Mouse (Mus musculus) limb, embryonic 13.5 days (tissue): ENCODE results near the gene Gsto2. TPM values are rescaled to one million over a fixed set of nuclear protein-coding genes. Genes with fewer than 3 reads are reported as not detected.

Experiments used
- ATAC-seq: fragments of 200-750 bp; cut with Nextera tagmentation; 2 replicates; pipeline ENCODE4 v1.8.0; 2017; ENCODE audit warnings: low read depth, moderate number of reproducible peaks, moderate TSS enrichment; ENCODE audit not compliant: low FRiP score
- H3K27ac ChIP-seq: fragments of 300-500 bp; sonication (generic); 2 replicates; pipeline ENCODE4 v1.5.1; 2015; ENCODE audit warnings: inconsistent platforms, mild to moderate bottlenecking, moderate library complexity
- H3K27me3 ChIP-seq: fragments of 300-500 bp; sonication (generic); 2 replicates; pipeline ENCODE4 v1.6.1; 2015; ENCODE audit warnings: mild to moderate bottlenecking, inconsistent platforms
- H3K36me3 ChIP-seq: fragments of 300-500 bp; sonication (generic); 2 replicates; pipeline ENCODE4 v1.6.1; 2015; ENCODE audit warnings: inconsistent platforms, mild to moderate bottlenecking, moderate library complexity
- H3K4me1 ChIP-seq: fragments of 300-500 bp; sonication (generic); 2 replicates; pipeline ENCODE4 v1.6.1; 2015; ENCODE audit warnings: inconsistent platforms
- H3K4me2 ChIP-seq: fragments of 300-500 bp; sonication (generic); replicated peaks from 2 replicates; pipeline ENCODE4 v1.6.1; 2015; ENCODE audit warnings: inconsistent platforms, mild to moderate bottlenecking, moderate library complexity
- H3K4me3 ChIP-seq: fragments of 300-500 bp; sonication (generic); 2 replicates; pipeline ENCODE4 v1.5.1; 2015; ENCODE audit warnings: moderate library complexity, mild to moderate bottlenecking, inconsistent platforms
- H3K9ac ChIP-seq: fragments of 300-500 bp; sonication (generic); 2 replicates; pipeline ENCODE4 v1.6.1; 2015; ENCODE audit warnings: mild to moderate bottlenecking, inconsistent platforms
- H3K9me3 ChIP-seq: fragments of 300-500 bp; sonication (generic); 2 replicates; pipeline ENCODE4 v1.6.1; 2016; ENCODE audit warnings: inconsistent platforms
- WGBS: fragments of 180-500 bp; shearing (Covaris S2); methylation state at CpG from one replicate; pipeline ENCODE4 v1.1.7; 2015; 5-methylcytosine and 5-hydroxymethylcytosine counted together
- polyA plus RNA-seq: library from polyadenylated mRNA; unstranded; fragments of >200 nt; fragmentation: Nextera tagmentation; extraction: Ambion mirVana; gene quantifications from 2 replicates; pipeline ENCODE4 v1.2.1, GENCODE M21; 2015

The Gsto2 gene
- 1.3 and 1.7 TPM in 2 replicates for polyA plus RNA-seq

DNA sequence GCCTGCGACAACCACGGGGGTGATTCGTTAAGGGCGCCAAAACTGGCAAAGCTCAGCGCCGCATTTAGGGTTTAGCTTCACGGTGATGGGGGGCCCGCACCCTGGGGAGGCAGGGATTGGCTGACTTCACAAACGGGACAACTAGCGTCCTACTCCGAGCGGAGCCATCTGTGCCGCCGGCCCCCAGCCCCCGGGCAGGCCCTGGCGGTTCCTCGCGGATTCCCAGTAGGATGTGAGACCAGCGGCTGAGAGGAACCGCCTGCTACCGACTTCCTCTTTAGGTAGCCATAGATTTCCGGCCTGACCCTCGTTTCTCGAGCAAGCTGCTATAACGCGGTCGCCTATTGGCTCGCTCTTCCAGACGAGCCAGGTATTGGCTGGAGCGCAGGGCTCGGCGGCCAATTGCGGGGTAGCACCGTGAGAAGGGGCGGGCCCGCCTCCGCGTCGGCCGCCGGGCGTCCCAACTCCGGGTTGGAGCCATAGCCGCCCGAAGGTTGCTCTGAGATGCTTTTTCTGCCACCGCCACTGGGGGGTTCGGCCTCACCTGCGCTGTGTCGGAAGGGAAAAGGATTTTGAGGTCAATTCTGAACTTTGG, at the start of gene Gsto2:
Gsto2 (plus strand) TSS at position 182 of the 595 bp plus-strand sequence.
- H3K36me3 ChIP-seq, result peaks cover 29% of the 10 kb centered on the region
- peaks cover 21% of the 10 kb centered on the region for H3K4me1 ChIP-seq
- H3K4me3 ChIP-seq, result peak within 1 kb of the TSS; percentile 66
- peak within 1 kb of the TSS; percentile 73 for H3K4me2 ChIP-seq
- peak; percentile 100 for ATAC-seq
- under 1% methylated on average over 49 of the region's 49 CpGs for WGBS
- H3K9me3 ChIP-seq, result no peaks in the 10 kb centered on the region
- no peaks in the 10 kb centered on the region for H3K27me3 ChIP-seq
- H3K9ac ChIP-seq, result peak within 1 kb of the TSS; percentile 79
- peak within 1 kb of the TSS; percentile 76; the same call in 1 of the 2 replicates for H3K27ac ChIP-seq

DNA sequence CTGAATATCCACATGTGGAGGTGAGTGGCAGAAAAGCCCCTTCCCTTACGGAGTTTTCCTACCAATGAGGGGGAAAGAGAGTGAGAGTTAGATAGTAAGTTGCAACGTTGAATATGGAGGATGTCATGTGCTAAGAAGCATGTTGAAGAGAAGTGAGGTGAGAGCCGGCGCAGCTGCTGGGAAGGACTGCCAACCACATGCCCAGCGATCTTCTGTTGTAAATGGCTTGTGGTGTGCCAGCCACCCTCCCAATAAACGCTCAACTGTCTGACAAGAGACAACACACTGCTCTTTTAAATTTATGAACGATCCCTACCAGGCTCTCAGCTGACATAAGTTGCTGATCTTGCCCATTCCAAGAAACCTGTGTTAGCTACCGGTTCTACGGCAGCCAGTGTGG, 47.6 kb upstream of the Gsto2 start:
- no peaks in the 10 kb centered on the region for H3K9me3 ChIP-seq
- H3K27me3 ChIP-seq, result peaks cover 6% of the 10 kb centered on the region
- H3K4me3 ChIP-seq, result no peak overlapping the region
- 80% methylated on average over 9 of the region's 9 CpGs for WGBS
- no peak overlapping the region for H3K27ac ChIP-seq
- peaks cover 8% of the 10 kb centered on the region for H3K4me1 ChIP-seq
- H3K9ac ChIP-seq, result no peak overlapping the region
- no peak overlapping the region for H3K4me2 ChIP-seq
- no peaks in the 10 kb centered on the region for H3K36me3 ChIP-seq
- ATAC-seq, result no peak

DNA sequence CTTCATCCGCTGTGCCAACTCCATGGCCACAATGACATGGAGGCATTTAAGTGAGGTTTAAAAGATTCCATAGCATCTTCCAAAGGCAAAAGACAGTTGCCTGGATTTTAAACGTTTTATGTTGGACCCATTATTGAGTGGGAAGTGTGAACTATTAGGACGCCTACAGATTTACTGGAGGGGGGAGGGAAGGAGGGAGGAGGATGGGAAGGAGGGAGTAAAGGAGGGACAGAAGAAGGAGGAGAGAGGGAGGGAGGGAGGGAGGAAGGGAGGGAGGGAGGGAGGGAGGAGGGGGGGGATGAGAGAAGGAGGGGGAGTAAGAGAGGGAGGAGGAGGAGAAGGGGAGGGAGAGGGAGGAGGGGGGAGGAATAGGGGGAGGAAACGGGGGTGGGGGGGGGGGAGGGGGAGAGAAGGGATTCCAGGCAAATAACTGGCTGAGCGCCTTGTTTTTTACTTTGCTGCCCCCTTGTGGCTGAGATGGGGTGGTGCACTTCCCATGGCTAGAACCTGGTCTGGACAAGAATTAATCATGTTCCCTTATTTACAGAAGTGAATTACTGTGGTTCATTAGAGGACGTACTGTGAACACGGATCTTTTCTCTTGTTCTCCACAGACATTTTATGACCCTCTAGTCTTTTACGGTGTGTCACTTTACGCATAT, 44.4 kb upstream of the Gsto2 start:
- Histone ChIP-seq H3K4me1 (peaks cover 8% of the 10 kb centered on the region), H3K27me3 (peaks cover 9% of the 10 kb centered on the region), H3K4me3 (no peak overlapping the region), H3K9ac (no peak overlapping the region), H3K27ac (no peak overlapping the region), H3K9me3 (no peaks in the 10 kb centered on the region), H3K36me3 (no peaks in the 10 kb centered on the region), H3K4me2 (no peak overlapping the region)
- no peak for ATAC-seq
- WGBS, result 19% methylated on average over 8 of the region's 9 CpGs

DNA sequence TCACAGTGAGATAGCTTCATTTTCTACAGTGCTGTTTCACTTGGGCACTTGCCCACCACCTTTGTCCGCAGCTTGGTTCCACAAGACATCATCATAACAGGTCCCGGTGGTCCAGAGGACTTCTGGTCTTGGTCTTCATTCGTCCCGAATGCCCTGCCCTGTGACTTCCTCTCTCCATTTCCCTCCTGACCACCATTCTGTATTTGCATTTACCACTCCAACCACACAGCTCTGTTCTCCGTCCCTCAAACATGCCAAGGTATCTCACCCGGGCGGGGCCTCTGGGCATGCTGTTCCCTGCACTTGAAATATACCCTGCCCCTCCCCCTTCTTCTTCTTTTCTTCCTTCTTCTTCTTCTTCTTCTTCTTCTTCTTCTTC, 43.9 kb upstream of the Gsto2 start:
- H3K9ac ChIP-seq, result no peak overlapping the region
- no peaks in the 10 kb centered on the region for H3K36me3 ChIP-seq
- no peaks in the 10 kb centered on the region for H3K9me3 ChIP-seq
- no peak overlapping the region for H3K4me3 ChIP-seq
- WGBS, result 57% methylated on average over 7 of the region's 7 CpGs
- peaks cover 8% of the 10 kb centered on the region for H3K4me1 ChIP-seq
- no peak overlapping the region for H3K4me2 ChIP-seq
- H3K27ac ChIP-seq, result no peak overlapping the region
- H3K27me3 ChIP-seq, result peaks cover 9% of the 10 kb centered on the region
- ATAC-seq, result no peak

DNA sequence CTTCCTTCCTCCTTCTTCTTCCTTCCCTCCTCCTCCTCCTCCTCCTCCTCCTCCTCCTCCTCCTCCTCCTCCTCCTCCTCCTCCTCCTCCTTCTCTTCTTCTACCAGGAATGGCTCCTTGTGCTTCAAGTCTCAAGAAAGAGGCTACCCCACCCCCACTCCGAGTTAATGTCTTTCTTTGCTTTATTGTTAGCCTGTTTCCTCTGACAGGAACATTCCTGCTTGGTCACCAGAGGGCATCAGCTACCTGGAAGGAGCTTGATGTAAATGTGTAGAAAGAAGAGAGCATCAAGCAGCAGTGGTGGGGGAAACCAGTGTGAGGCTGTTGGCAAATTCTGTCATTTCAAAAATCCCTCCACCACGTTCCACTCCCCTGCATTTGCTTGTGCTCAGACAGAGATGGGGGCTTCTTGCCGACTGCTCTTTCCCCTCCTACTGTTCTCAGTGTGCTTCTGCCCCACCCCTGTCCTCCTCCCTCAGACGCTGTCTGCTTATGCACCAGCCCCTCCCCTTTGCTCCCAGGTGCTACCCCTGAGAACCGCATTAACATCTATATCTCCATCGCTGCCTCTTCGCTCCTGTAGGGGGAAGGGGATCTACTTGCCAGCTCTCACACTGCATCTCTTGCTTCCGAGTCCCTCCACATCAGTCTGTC, 43.1 kb upstream of the Gsto2 start:
- Histone ChIP-seq H3K4me2 (no peak overlapping the region), H3K4me1 (peaks cover 8% of the 10 kb centered on the region), H3K4me3 (no peak overlapping the region), H3K27me3 (peaks cover 9% of the 10 kb centered on the region), H3K9ac (no peak overlapping the region), H3K27ac (no peak overlapping the region), H3K9me3 (no peaks in the 10 kb centered on the region), H3K36me3 (no peaks in the 10 kb centered on the region)
- 12% methylated on average over 8 of the region's 8 CpGs for WGBS
- no peak for ATAC-seq

DNA sequence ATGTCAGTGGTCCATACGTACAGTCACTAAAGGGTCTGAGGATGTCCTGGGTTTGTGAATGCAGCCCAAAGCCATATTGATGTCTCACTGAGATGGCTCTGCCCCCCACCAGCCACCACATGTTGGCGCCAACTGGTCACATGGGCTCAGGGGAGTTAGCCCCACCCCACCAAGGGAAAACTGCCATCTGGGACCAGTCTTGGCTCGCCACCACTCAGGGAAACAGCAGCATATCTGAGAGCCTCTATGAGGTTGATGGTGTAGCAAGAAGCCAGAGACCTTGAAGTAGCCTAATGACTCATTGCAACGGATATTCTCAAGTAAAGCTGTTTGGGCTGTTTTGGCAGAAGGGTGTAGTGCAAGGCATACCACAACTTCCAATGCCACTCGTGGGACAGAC, 41.3 kb upstream of the Gsto2 start:
- peaks cover 9% of the 10 kb centered on the region for H3K27me3 ChIP-seq
- 84% methylated on average over 5 of the region's 5 CpGs for WGBS
- H3K4me1 ChIP-seq, result peaks cover 8% of the 10 kb centered on the region
- H3K4me3 ChIP-seq, result no peak overlapping the region
- H3K36me3 ChIP-seq, result no peaks in the 10 kb centered on the region
- no peak for ATAC-seq
- no peak overlapping the region for H3K9ac ChIP-seq
- H3K27ac ChIP-seq, result no peak overlapping the region
- H3K9me3 ChIP-seq, result no peaks in the 10 kb centered on the region
- H3K4me2 ChIP-seq, result no peak overlapping the region

DNA sequence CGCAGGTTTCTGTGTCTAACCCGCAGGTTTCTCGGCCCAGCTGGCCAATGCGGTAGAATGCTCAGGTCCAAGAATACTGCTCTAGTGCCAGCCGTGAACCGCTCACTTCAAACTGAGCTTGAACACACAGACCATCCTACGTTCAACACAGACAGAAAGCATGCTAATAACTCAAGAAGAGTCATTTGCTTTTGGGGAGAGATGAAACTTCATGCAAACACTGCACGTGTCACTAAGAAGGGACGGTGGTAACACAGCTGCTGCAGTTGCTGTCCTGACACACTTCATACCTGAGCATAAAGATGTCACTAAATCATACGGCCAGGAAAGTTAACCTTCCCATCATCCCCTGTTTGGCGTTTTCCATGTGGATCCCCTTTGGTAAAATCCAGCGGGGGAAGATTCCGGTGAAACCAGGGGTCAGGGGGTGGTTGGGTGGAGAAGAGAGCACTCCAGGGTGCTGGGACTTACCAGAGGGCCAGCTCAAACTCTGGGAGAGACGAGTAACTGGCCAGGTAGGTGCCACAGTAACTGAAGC, 35.4 kb upstream of the Gsto2 start:
- ATAC-seq, result no peak
- H3K36me3 ChIP-seq, result no peaks in the 10 kb centered on the region
- WGBS, result 82% methylated on average over 14 of the region's 14 CpGs
- no peak overlapping the region for H3K4me3 ChIP-seq
- H3K4me1 ChIP-seq, result no peaks in the 10 kb centered on the region
- H3K9ac ChIP-seq, result no peak overlapping the region
- no peak overlapping the region for H3K27ac ChIP-seq
- no peaks in the 10 kb centered on the region for H3K27me3 ChIP-seq
- no peak overlapping the region for H3K4me2 ChIP-seq
- H3K9me3 ChIP-seq, result no peaks in the 10 kb centered on the region

DNA sequence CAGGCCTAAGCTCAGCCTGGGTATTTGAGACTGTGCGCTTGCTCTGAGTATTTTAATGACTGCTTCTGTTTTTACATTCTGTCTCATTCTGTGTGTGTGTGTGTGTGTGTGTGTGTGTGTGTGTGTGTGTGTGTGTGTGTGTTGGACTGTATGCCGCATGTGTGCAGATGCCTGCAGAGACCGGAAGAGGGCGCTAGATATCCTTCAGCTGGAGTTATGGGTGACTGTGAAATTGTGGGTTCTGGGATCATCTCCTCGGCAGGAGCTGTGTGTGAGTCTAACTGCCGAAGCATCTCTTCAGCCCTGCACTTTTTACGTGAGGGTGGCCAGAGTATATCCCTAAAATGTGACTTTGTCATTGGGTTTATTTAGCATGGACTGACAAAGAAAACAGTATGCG, 34.2 kb upstream of the Gsto2 start:
- ATAC-seq, result no peak
- no peak overlapping the region for H3K4me2 ChIP-seq
- no peaks in the 10 kb centered on the region for H3K36me3 ChIP-seq
- H3K9me3 ChIP-seq, result no peaks in the 10 kb centered on the region
- H3K4me3 ChIP-seq, result no peak overlapping the region
- no peaks in the 10 kb centered on the region for H3K4me1 ChIP-seq
- no peak overlapping the region for H3K9ac ChIP-seq
- WGBS, result 92% methylated on average over 8 of the region's 8 CpGs
- H3K27ac ChIP-seq, result no peak overlapping the region
- no peaks in the 10 kb centered on the region for H3K27me3 ChIP-seq

DNA sequence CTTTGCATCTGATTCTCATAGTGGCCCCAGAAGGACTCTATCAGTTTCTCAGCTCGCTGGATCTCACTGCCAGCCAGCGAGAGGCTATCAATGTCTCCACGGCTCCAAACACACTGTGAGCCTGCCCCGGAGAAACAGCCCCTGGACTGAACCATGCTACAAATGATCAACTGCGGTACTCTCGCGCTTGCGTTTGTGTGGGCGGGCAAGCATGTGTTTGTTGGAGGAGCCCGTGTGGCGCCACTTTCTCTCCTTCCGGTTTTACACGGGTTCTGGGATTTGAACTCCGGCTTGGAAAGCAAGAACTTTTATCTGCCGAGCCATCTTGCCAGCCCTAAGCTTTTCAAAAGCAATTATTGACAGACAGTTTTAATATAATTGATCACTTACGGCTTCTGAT, 33.0 kb upstream of the Gsto2 start:
- ATAC-seq, result no peak
- H3K27ac ChIP-seq, result no peak overlapping the region
- 80% methylated on average over 16 of the region's 16 CpGs for WGBS

DNA sequence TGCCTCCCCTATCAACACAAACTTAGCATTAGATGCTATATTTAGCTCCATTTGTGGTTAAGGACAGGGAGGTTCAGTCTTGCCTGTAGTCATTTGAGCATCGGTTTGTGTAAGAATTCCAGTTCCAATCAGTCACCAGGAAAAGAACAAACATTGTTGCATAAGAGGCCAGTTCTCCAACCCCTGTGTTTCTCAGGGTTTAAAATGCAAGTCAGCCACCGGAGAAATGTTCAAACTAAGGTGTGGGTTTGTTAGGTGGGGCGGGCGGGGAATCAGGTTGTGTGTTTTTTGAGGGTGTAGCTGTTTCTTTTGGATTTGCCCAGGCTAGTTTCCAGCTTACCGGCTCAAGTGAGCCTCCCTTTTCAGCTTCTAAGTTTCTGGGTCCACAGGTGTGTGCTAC, 30.7 kb upstream of the Gsto2 start:
- 88% methylated on average over 5 of the region's 5 CpGs for WGBS
- Histone ChIP-seq H3K9ac (no peak overlapping the region), H3K27ac (no peak overlapping the region), H3K9me3 (no peaks in the 10 kb centered on the region), H3K27me3 (peaks cover 11% of the 10 kb centered on the region), H3K36me3 (no peaks in the 10 kb centered on the region), H3K4me2 (no peak overlapping the region), H3K4me3 (no peak overlapping the region), H3K4me1 (peaks cover 12% of the 10 kb centered on the region; the same call in 1 of the 2 replicates)
- no peak for ATAC-seq

More for the DNA sequence above, 33.0 kb upstream of the Gsto2 start:
- Histone ChIP-seq H3K4me2 (no peak overlapping the region), H3K4me1 (0 out of 2 replicates have a peak, but pooled peaks cover 3% of the 10 kb centered on the region), H3K36me3 (no peaks in the 10 kb centered on the region), H3K9ac (no peak overlapping the region), H3K9me3 (no peaks in the 10 kb centered on the region), H3K4me3 (no peak overlapping the region), H3K27me3 (peaks cover 11% of the 10 kb centered on the region)

DNA sequence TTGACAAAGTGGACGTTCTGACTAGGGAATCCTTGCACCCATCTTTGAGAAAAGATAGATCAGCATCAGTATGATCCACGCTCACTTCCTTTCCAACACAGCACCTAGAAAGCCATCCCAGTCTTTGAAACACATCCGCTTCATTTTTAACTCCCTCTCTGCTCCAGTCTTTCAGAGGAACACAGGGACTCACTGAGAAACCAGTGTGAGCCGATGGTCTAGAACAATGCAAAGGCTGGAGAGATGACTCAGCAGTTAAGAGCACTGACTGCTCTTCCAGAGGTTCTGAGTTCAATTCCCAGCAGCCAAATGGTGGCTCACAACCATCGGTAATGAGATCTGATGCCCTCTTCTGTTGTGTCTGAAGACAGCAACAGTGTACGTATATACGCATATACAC, 29.6 kb upstream of the Gsto2 start:
- no peak for ATAC-seq
- H3K27me3 ChIP-seq, result peaks cover 11% of the 10 kb centered on the region
- WGBS, result 85% methylated on average over 7 of the region's 7 CpGs
- no peaks in the 10 kb centered on the region for H3K9me3 ChIP-seq
- H3K4me3 ChIP-seq, result no peak overlapping the region
- no peak overlapping the region for H3K9ac ChIP-seq
- no peak overlapping the region for H3K27ac ChIP-seq
- H3K4me1 ChIP-seq, result peaks cover 12% of the 10 kb centered on the region; the same call in 1 of the 2 replicates
- H3K4me2 ChIP-seq, result no peak overlapping the region
- no peaks in the 10 kb centered on the region for H3K36me3 ChIP-seq
